In the genomic region with DNA sequence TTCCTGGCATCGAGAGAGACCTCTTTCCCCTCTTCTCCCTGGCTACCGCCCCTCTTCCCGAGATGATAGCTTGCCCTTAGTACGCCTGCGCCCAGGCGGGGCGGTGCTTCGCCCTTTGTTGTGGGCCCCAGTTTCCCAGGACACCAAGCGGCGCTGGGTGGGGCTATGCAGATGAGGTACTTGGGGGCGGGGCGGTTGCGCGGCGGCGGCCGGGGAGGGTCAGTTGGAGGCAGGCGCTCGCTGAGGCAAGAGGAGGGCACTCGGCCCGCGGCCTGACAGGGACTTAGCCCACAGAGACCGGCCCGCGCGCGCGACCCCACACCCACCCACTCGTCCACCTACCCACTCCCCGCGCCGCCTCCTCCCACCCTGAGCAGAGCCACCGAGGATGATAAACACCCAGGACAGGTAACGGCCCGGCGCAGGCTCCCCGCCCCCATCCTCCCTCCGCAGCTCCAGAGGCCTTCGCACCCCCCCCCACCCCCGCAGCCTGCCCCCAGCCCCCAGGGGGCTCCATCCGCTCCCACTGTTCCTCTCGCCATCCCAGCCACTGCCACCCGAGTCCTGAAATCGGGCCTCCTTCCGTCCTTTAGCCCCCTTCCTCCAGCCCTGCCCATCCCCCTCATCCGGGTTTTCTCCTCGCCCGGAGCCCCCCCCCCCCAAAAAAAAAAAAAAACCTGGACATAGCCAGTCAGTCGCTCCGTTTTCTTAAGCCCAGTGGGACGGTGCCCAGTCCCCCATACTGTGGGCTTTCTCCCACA, we compare ENCODE assay signal across 8 mouse cellular contexts. TPM values are rescaled to one million over a fixed set of nuclear protein-coding genes. Genes with fewer than 3 reads are reported as not detected.
DNase-seq lines count a peak whose midpoint lies in the region; ATAC-seq and TF ChIP-seq lines count a peak whose summit lies in the region.

No protein-coding gene starts in this region.

- H3K27me3 ChIP-seq in hindbrain, postnatal 0 days (ENCODE audit: insufficient read depth, low read length) = no peaks in the 10 kb centered on the region

- H3K4me1 ChIP-seq in hindbrain, postnatal 0 days (ENCODE audit: insufficient read depth, low read length) = peaks cover 34% of the 10 kb centered on the region

- H3K9me3 ChIP-seq in hindbrain, postnatal 0 days (ENCODE audit: low read length) = no peaks in the 10 kb centered on the region

- H3K9ac ChIP-seq in hindbrain, postnatal 0 days (replicated peaks; ENCODE audit: low read length) = peak overlapping the region; percentile 74

- H3K4me3 ChIP-seq in hindbrain, postnatal 0 days (ENCODE audit: low read length) = peak overlapping the region; percentile 68
- peak overlapping the region; percentile 49 for H3K4me3 ChIP-seq in left cerebral cortex, adult 2 months

- under 1% methylated on average over 27 of the region's 51 CpGs for WGBS in hindbrain, postnatal 0 days

- intact Hi-C loops in left cerebral cortex, adult 2 months (cut with DNase I) = loop anchor here (5.0 kb wide), 1 partner anchor 156 kb away; no protein-coding TSS in a partner anchor

- DNase-seq in T-cell, adult 2 months (ENCODE audit: low spot score) = peak; percentile 90
- peak; percentile 96 to 98 for DNase-seq in cerebellum, postnatal 36 days
- peak; percentile 97 for DNase-seq in gastrocnemius, adult 18-20 months (ENCODE audit: low spot score)
- peak; percentile 99 for DNase-seq in hindbrain, postnatal 0 days (ENCODE audit: low spot score)
- peak; percentile 95 to 96 for DNase-seq in left cerebral cortex, adult 2 months (ENCODE audit: extremely low spot score in 1 of 2, low spot score in 2 of 2)
- DNase-seq in right cerebral cortex, adult 2 months (ENCODE audit: low spot score in 2 of 2) = peak; percentile 95 to 96
- DNase-seq in urinary bladder, postnatal 14 days (ENCODE audit: low spot score) = peak; percentile 98

- peak; percentile 98 for ATAC-seq in hindbrain, postnatal 0 days
- peak; percentile 98 for ATAC-seq in megakaryocyte, adult 5-6 weeks (ENCODE audit: poor library complexity, severe bottlenecking)

- TF ChIP-seq CTCF in hindbrain, postnatal 0 days (IDR thresholded peaks at IDR 0.05; ENCODE audit: low read depth) = no peak
- TF ChIP-seq CTCF in left cerebral cortex, adult 2 months (IDR thresholded peaks at IDR 0.05) = no peak; the same call in 1 of the 2 replicates

- no peaks in the 10 kb centered on the region for H3K36me3 ChIP-seq in hindbrain, postnatal 0 days (ENCODE audit: insufficient read depth, low read length)

- H3K4me2 ChIP-seq in hindbrain, postnatal 0 days (ENCODE audit: low read depth, low read length) = peak overlapping the region; percentile 97

- H3K27ac ChIP-seq in hindbrain, postnatal 0 days = peak overlapping the region; percentile 78
- H3K27ac ChIP-seq in left cerebral cortex, adult 2 months = peak overlapping the region; percentile 89

RNA-seq across cellular contexts. Expression of gene Oaz2, which starts 8.7 kb away (rescaled TPM):
- total RNA-seq in gastrocnemius, adult 18-20 months (2021) = 100 to 1,000 TPM; 223 to 247 TPM
- total RNA-seq in hindbrain, postnatal 0 days (2014; rRNA removed) = 274 and 284 TPM in 2 replicates
- 365 and 387 TPM in 2 replicates for polyA plus RNA-seq in hindbrain, postnatal 0 days (2015; fragmentation: Nextera tagmentation; extraction: Ambion mirVana)
- total RNA-seq in left cerebral cortex, adult 2 months (2021) = 100 to 1,000 TPM; 218 to 230 TPM
- 12.5 and 15.9 TPM in 2 replicates for total RNA-seq in megakaryocyte, adult 5-6 weeks (2015)
- 40.2 and 43.9 TPM in 2 replicates for total RNA-seq in megakaryocyte, adult 5-6 weeks (2017)

RNA-seq across cellular contexts. Expression of gene Rbpms2, which starts 47.1 kb away (rescaled TPM):
- total RNA-seq in gastrocnemius, adult 18-20 months (2021) = 1 to 10 TPM; 1.5 to 2.3 TPM
- total RNA-seq in hindbrain, postnatal 0 days (2014; rRNA removed) = 3.3 and 5.9 TPM in 2 replicates
- polyA plus RNA-seq in hindbrain, postnatal 0 days (2015; fragmentation: Nextera tagmentation; extraction: Ambion mirVana) = 3.8 and 5.1 TPM in 2 replicates
- total RNA-seq in left cerebral cortex, adult 2 months (2021) = 1 to 10 TPM; 2.2 to 3.2 TPM
- total RNA-seq in megakaryocyte, adult 5-6 weeks (2015) = 0.45 TPM in 1 of 2 replicates, not detected in the other
- total RNA-seq in megakaryocyte, adult 5-6 weeks (2017) = not detected in 2 replicates

Comparison
In these comparisons a context has a peak if more than half of its experiments do, and no peak if none do; other contexts are left out.
1. Peak in every context shown above with its lines: DNase-seq, ATAC-seq, H3K4me3 ChIP-seq and H3K27ac ChIP-seq.